Mouse (Mus musculus) cortical plate, adult 2 months (tissue): ENCODE results near the gene Kif6.

ENCODE experiments used
- CTCF ChIP-seq: fragments of 200-500 bp; IDR thresholded peaks from 2 replicates; pipeline ENCODE4 v1.5.1; 2011; ENCODE audit warnings: mild to moderate bottlenecking, control low read depth, low read length; ENCODE audit not compliant: insufficient read depth; ENCODE audit errors: extremely low read depth
- POLR2A ChIP-seq: fragments of 200-500 bp; IDR thresholded peaks from 2 replicates; pipeline ENCODE4 v1.6.1; 2011; ENCODE audit warnings: mild to moderate bottlenecking, low read length, control low read depth; ENCODE audit not compliant: insufficient read depth; ENCODE audit errors: extremely low read depth

GRCm38 (mm10) chr17:49934586-49934985 lies 319.6 kb downstream of the Kif6 start:
- TF ChIP-seq CTCF = no peak
- no peak for TF ChIP-seq POLR2A
